Comparison of ENCODE assay signal across 9 mouse cellular contexts in genomic region chr13:10071165-10071564, GRCm38 (mm10).
DNase-seq lines count a peak whose midpoint lies in the region; TF ChIP-seq lines count a peak whose summit lies in the region.
"Had no signal": no experiment of that assay in that cellular context is flagged by ENCODE, and none has a peak within 500 bp of the region (broad histone marks: within the 10 kb centered on the region; RNA-seq: fewer than 3 reads in every experiment).

No protein-coding gene starts in this region.

- no peak for TF ChIP-seq POLR2A in heart, adult 2 months (IDR thresholded peaks at IDR 0.05; ENCODE audit: insufficient read depth, low read depth, low read length)
- TF ChIP-seq POLR2A in cortical plate, adult 2 months (IDR thresholded peaks at IDR 0.05; ENCODE audit: extremely low read depth, insufficient read depth, low read length), result no peak

- WGBS in heart, adult 2 months, result 10% methylated on average over 5 of the region's 5 CpGs
- WGBS in heart, embryonic 10.5 days, result 33% methylated on average over 5 of the region's 5 CpGs

- peak; percentile 59 for TF ChIP-seq CTCF in heart, adult 2 months (IDR thresholded peaks at IDR 0.05)
- TF ChIP-seq CTCF in cortical plate, adult 2 months (IDR thresholded peaks at IDR 0.05; ENCODE audit: extremely low read depth, insufficient read depth, low read length), result peak; percentile 60

- no peaks in the 10 kb centered on the region for H3K36me3 ChIP-seq in heart, adult 2 months (ENCODE audit: control insufficient read depth, insufficient read depth, low read length)
- no peaks in the 10 kb centered on the region for H3K36me3 ChIP-seq in heart, embryonic 10.5 days
- H3K36me3 ChIP-seq: limb, embryonic 12.5 days had no signal

- intact Hi-C loops in heart, adult 2 months (cut with DNase I), result loop anchor here (10.0 kb wide), 1 partner anchor 274 kb away; no protein-coding TSS in a partner anchor
- intact Hi-C loops in heart, postnatal 36 days (cut with DNase I), result loop anchor here (5.0 kb wide), 1 partner anchor 271 kb away; no protein-coding TSS in a partner anchor

- TF ChIP-seq EP300 in heart, adult 2 months (IDR thresholded peaks at IDR 0.05; ENCODE audit: insufficient read depth, low read depth, low read length), result no peak

- no peaks in the 10 kb centered on the region for H3K79me2 ChIP-seq in heart, adult 2 months (replicated peaks; ENCODE audit: control insufficient read depth, insufficient read depth, low read length)

- no peaks in the 10 kb centered on the region for H3K9me3 ChIP-seq in heart, embryonic 10.5 days
- H3K9me3 ChIP-seq: limb, embryonic 12.5 days had no signal

- H3K27me3 ChIP-seq in heart, adult 2 months (ENCODE audit: control insufficient read depth, insufficient read depth, low read length), result no peaks in the 10 kb centered on the region
- no peaks in the 10 kb centered on the region for H3K27me3 ChIP-seq in heart, embryonic 10.5 days (ENCODE audit: insufficient read depth, poor library complexity, severe bottlenecking)
- H3K27me3 ChIP-seq: limb, embryonic 12.5 days had no signal

- DNase-seq in heart, adult 2 months, result peak; percentile 18 to 26
- no peak for DNase-seq in heart, embryonic 10.5 days (ENCODE audit: low spot score)
- peak; percentile 6 to 7 for DNase-seq in heart, postnatal 36 days
- DNase-seq in kidney, postnatal 36 days, result peak; percentile 38 to 69
- peak; percentile 81 for DNase-seq in lung, postnatal 25 days (ENCODE audit: low spot score)
- peak; percentile 42 for DNase-seq in right cerebral cortex, postnatal 25 days
- no peak for DNase-seq in c-Kit-positive CD71-positive TER-119-positive erythroid progenitor cells, embryonic 14.5 days (ENCODE audit: low spot score)

- H3K27ac ChIP-seq in heart, adult 2 months, result no peak overlapping the region
- H3K27ac ChIP-seq in heart, embryonic 10.5 days, result no peak overlapping the region
- H3K27ac ChIP-seq in cortical plate, adult 2 months (ENCODE audit: insufficient read depth, low read length), result no peak overlapping the region
- H3K27ac ChIP-seq: limb, embryonic 12.5 days had no signal

- no peak overlapping the region for H3K9ac ChIP-seq in heart, adult 2 months (ENCODE audit: low read depth, low read length)
- H3K9ac ChIP-seq: limb, embryonic 12.5 days had no signal

- no peak overlapping the region for H3K4me3 ChIP-seq in heart, adult 2 months
- H3K4me3 ChIP-seq in heart, embryonic 10.5 days, result no peak overlapping the region
- H3K4me3 ChIP-seq in cortical plate, adult 2 months (ENCODE audit: insufficient read depth, low read length), result no peak overlapping the region
- H3K4me3 ChIP-seq: limb, embryonic 12.5 days had no signal

- H3K4me1 ChIP-seq in heart, adult 2 months (ENCODE audit: control insufficient read depth, insufficient read depth, low read length), result no peaks in the 10 kb centered on the region
- no peaks in the 10 kb centered on the region for H3K4me1 ChIP-seq in heart, embryonic 10.5 days
- no peaks in the 10 kb centered on the region for H3K4me1 ChIP-seq in cortical plate, adult 2 months (ENCODE audit: control insufficient read depth, insufficient read depth, low read length)
- H3K4me1 ChIP-seq: limb, embryonic 12.5 days had no signal

Comparison
In these comparisons a context has a peak if more than half of its experiments do, and no peak if none do; other contexts are left out.
1. DNase-seq: peak in heart, adult 2 months (2 of 2), heart, postnatal 36 days (2 of 2), kidney, postnatal 36 days (2 of 2), lung, postnatal 25 days (single experiment) and right cerebral cortex, postnatal 25 days (single experiment); none in heart, embryonic 10.5 days (single experiment) and c-Kit-positive CD71-positive TER-119-positive erythroid progenitor cells, embryonic 14.5 days (single experiment).